Mouse (Mus musculus) ES-E14 (cell line): ENCODE data around the gene Ckmt2.

Source experiments
- CHD2 ChIP-seq: IDR thresholded peaks from 2 replicates; pipeline ENCODE4 v1.6.1; 2014; ENCODE audit warnings: mild to moderate bottlenecking, low read depth, low read length, inconsistent platforms
- HCFC1 ChIP-seq: IDR thresholded peaks from 2 replicates; pipeline ENCODE4 v1.6.1; 2012; ENCODE audit warnings: low read length, inconsistent platforms, borderline replicate concordance; ENCODE audit not compliant: insufficient read depth
- MAFK ChIP-seq: IDR thresholded peaks from 2 replicates; pipeline ENCODE4 v1.6.1; 2014; ENCODE audit warnings: mild to moderate bottlenecking, low read depth, low read length, inconsistent platforms; ENCODE audit not compliant: insufficient read depth
- ZC3H11A ChIP-seq: IDR thresholded peaks from 2 replicates; pipeline ENCODE4 v1.6.1; 2012; ENCODE audit warnings: low read depth, mild to moderate bottlenecking, inconsistent platforms, low read length, borderline replicate concordance
- ZNF384 ChIP-seq: IDR thresholded peaks from 2 replicates; pipeline ENCODE4 v1.6.1; 2012; ENCODE audit warnings: low read depth, low read length, inconsistent platforms

GRCm38 (mm10) chr13:91868577-91868976 is 8.1 kb downstream of the Ckmt2 start:
- TF ChIP-seq HCFC1 (no peak), MAFK (no peak), ZNF384 (no peak), ZC3H11A (no peak), CHD2 (no peak)
